Mouse (Mus musculus): ENCODE data around the gene 4930412O13Rik.

DNA sequence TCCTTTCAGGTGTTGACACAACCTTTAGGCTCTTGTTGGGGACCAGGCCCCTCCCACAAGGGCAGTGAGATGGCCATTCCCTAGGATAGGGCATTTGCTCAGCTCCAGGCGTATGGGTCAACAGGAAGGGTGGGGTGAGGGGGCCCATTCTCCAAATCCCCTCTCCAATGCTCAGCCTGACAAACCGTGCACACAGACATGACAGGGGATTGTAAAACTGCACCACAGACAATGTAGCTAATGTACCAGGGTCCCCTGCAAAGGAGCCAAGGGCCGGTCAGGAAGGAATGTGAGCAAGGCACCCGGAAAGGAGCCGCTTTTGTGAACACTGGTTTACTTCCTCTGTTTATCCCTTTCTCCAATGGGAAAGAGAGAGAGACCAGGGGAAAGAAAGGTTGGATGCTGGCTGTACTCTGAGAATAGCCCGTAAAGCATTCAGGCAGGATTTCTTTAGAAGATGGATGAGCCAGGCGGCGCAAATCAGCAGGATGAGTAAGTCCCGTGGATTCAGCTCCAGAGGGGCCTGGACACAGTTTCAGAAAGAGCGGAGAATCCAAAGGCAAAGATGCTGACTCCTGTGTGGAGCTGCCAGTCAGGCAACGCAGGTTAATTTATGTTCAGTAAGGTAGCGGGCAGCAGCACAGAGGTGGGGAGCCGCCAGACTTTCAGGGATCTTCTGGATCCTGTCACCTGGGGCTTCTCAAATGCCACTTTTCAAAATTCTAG, 28.0 kb upstream of the 4930412O13Rik start:
- no peak for TF ChIP-seq CTCF (IDR thresholded peaks at IDR 0.05; ENCODE audit: borderline replicate concordance, extremely low read depth, insufficient read depth, insufficient read length)
- TF ChIP-seq POLR2A (IDR thresholded peaks at IDR 0.05; ENCODE audit: borderline replicate concordance, extremely low read depth, insufficient read depth, insufficient read length, poor library complexity, severe bottlenecking), result no peak
